Mouse (Mus musculus): ENCODE data around the gene Arhgap35. TPM values are rescaled to one million over a fixed set of nuclear protein-coding genes. Genes with fewer than 3 reads are reported as not detected.

Gene Arhgap35
- polyA plus RNA-seq, 1 experiment = 25.7 TPM

DNA sequence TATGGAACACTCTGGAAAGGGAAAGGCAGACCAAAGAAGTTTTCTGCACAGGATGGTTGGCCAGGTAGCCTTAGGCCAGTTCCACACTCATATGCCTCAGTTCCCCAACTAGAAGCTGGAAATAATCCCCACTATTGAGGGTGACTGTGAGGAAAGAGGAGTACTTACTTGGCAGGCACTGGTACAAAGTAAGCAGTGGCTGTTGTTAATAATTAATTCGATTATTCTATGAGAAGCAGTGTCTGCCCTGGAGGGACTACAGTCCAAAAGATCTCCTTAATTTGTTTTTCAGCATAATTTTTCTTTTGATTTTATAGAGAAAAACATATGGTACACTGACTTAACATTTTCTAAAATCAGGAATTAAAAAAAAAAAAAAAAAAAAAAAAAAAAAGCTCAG, 10.7 kb downstream of the Arhgap35 start:
- peak; percentile 70 for DNase-seq
- H3K27me3 ChIP-seq (replicated peaks; ENCODE audit: control insufficient read depth, insufficient read depth, low read length) = no peaks in the 10 kb centered on the region
- H3K27ac ChIP-seq (ENCODE audit: insufficient read depth, low read depth, low read length) = peak overlapping the region; percentile 88
- H3K4me1 ChIP-seq (ENCODE audit: control insufficient read depth, insufficient read depth, low read length) = peaks cover 22% of the 10 kb centered on the region
- no peaks in the 10 kb centered on the region; the same call in 1 of the 2 replicates for H3K36me3 ChIP-seq (ENCODE audit: control insufficient read depth, insufficient read depth, low read length)
- 61% methylated on average over 1 of the region's 1 CpGs for WGBS
- H3K4me3 ChIP-seq (ENCODE audit: insufficient read depth, low read depth, low read length) = no peak overlapping the region
- TF ChIP-seq POLR2A (IDR thresholded peaks at IDR 0.05; ENCODE audit: low read depth, low read length) = no peak
- TF ChIP-seq CTCF (conservative IDR thresholded peaks at IDR 0.05; ENCODE audit: insufficient read depth, insufficient read length, low read depth, low read length) = no peak

DNA sequence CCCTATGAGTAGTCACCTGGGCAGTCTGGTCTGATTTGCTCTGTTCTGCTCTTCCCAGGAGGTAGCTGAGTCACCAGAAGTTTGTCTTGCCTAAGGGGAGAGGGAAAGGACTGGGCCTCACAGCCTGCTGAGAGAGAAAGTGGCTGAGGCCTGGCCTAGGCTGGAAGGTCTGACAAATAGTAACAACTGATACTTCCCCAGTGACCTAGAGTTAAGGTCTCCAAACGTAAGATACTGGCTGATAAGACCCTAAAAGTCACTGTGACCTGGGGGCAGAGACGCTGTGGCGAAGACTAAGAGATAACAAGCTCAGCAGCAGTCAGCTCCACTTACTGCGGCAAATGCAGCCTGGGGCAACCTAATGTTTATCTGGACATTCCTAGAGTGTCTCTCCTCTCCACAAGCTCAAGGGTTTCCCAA, 13.1 kb downstream of the Arhgap35 start:
- Histone ChIP-seq H3K4me1 (ENCODE audit: control insufficient read depth, insufficient read depth, low read length) (peaks cover 26% of the 10 kb centered on the region), H3K27me3 (replicated peaks; ENCODE audit: control insufficient read depth, insufficient read depth, low read length) (no peaks in the 10 kb centered on the region), H3K4me3 (ENCODE audit: insufficient read depth, low read depth, low read length) (no peak overlapping the region), H3K36me3 (ENCODE audit: control insufficient read depth, insufficient read depth, low read length) (no peaks in the 10 kb centered on the region; the same call in 1 of the 2 replicates), H3K27ac (ENCODE audit: insufficient read depth, low read depth, low read length) (peak overlapping the region; percentile 18; the same call in 1 of the 2 replicates)
- 52% methylated on average over 4 of the region's 4 CpGs for WGBS
- DNase-seq = no peak
- TF ChIP-seq POLR2A (IDR thresholded peaks at IDR 0.05; ENCODE audit: low read depth, low read length) = no peak
- TF ChIP-seq CTCF (conservative IDR thresholded peaks at IDR 0.05; ENCODE audit: insufficient read depth, insufficient read length, low read depth, low read length) = no peak

DNA sequence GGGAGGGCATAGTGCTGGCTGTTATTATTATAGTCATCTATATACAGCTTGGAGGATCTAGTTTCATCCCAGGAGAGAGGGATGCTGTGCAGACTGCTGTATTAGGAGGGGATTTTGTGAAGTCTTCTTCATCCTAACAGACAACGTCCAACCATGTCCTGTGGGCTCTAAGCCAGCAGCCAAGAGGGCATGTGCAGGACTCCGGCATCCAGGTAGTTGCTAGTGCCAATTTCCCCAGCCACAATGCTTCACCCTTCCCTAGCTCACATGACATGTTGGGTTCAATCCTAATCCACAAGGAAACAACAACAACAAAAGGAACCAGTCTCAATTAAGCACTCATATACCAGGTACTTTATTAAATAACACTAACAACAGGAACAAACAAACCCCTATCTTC, 15.8 kb downstream of the Arhgap35 start:
- Histone ChIP-seq H3K36me3 (ENCODE audit: control insufficient read depth, insufficient read depth, low read length) (no peaks in the 10 kb centered on the region; the same call in 1 of the 2 replicates), H3K4me1 (ENCODE audit: control insufficient read depth, insufficient read depth, low read length) (peaks cover 25% of the 10 kb centered on the region), H3K4me3 (ENCODE audit: insufficient read depth, low read depth, low read length) (no peak overlapping the region), H3K27ac (ENCODE audit: insufficient read depth, low read depth, low read length) (no peak overlapping the region), H3K27me3 (replicated peaks; ENCODE audit: control insufficient read depth, insufficient read depth, low read length) (no peaks in the 10 kb centered on the region)
- 17% methylated on average over 2 of the region's 2 CpGs for WGBS
- no peak for TF ChIP-seq POLR2A (IDR thresholded peaks at IDR 0.05; ENCODE audit: low read depth, low read length)
- DNase-seq = peak; percentile 63

DNA sequence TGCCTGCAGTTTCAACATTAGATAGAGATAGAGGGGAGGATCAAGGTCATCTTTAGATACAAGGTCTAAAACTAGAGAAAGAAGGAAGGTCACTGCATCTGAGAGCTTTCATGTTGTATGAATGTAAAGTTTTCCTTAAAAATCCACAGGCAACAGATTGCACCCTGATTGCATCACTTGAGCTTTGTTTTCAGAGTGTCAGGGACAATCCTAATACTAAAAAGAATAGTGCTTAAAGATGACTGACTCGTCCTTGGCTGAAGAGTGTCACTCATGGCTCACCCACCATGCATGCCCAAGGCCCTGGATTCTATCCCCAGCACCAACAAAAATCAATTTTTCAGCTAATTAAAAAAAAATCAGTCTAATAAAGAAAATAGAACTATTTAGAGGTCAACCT, 23.5 kb downstream of the Arhgap35 start:
- Histone ChIP-seq H3K27me3 (replicated peaks; ENCODE audit: control insufficient read depth, insufficient read depth, low read length) (no peaks in the 10 kb centered on the region), H3K27ac (ENCODE audit: insufficient read depth, low read depth, low read length) (no peak overlapping the region), H3K4me3 (ENCODE audit: insufficient read depth, low read depth, low read length) (no peak overlapping the region), H3K36me3 (ENCODE audit: control insufficient read depth, insufficient read depth, low read length) (no peaks in the 10 kb centered on the region), H3K4me1 (ENCODE audit: control insufficient read depth, insufficient read depth, low read length) (peaks cover 3% of the 10 kb centered on the region; the same call in 1 of the 2 replicates)
- no peak for DNase-seq
- TF ChIP-seq POLR2A (IDR thresholded peaks at IDR 0.05; ENCODE audit: low read depth, low read length) (no peak), CTCF (conservative IDR thresholded peaks at IDR 0.05; ENCODE audit: insufficient read depth, insufficient read length, low read depth, low read length) (no peak)
- 77% methylated on average over 1 of the region's 1 CpGs for WGBS

DNA sequence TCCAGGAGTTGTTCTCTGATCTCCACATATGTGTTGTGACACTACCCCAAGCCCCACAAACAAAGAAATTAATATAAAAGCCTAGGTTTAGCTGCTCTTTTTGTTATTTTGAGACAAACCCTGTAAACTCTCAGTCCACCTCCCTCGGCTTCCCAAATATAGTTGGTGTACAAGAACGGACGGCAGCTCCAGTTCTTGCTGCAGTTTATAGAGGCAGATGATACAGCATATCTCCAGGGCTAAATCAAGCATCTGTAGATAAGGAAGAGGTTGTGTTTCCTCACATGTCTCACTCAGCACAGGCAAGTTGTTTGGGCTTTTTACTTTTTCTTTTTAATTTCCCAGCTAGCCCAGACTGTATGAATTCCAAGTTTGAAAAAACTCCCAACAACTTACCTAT, 27.1 kb downstream of the Arhgap35 start:
- Histone ChIP-seq H3K4me1 (ENCODE audit: control insufficient read depth, insufficient read depth, low read length) (peaks cover 27% of the 10 kb centered on the region), H3K27ac (ENCODE audit: insufficient read depth, low read depth, low read length) (no peak overlapping the region)
- 84% methylated on average over 3 of the region's 3 CpGs for WGBS

DNA sequence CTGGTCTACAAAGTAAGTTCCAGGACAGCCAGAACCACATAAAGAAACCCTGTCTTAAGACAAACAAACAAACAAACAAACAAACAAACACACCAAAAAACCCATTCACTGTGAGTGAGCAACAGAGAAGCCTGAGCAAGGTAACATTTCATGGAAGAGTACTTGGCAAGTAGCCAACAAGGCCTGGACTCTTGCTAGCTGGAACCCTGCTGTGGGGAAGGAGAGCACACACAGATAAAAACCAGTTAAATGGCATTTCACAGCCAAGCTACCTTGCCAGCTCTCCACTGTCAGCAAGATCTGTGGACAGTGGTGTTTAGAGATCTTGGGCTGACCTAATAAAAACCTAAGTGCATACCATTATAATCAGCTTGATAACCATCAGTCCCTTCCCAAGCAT, 30.4 kb downstream of the Arhgap35 start:
- Histone ChIP-seq H3K27ac (ENCODE audit: insufficient read depth, low read depth, low read length) (peak overlapping the region; percentile 81), H3K4me1 (ENCODE audit: control insufficient read depth, insufficient read depth, low read length) (peaks cover 44% of the 10 kb centered on the region), H3K4me3 (ENCODE audit: insufficient read depth, low read depth, low read length) (no peak overlapping the region), H3K36me3 (ENCODE audit: control insufficient read depth, insufficient read depth, low read length) (no peaks in the 10 kb centered on the region), H3K27me3 (replicated peaks; ENCODE audit: control insufficient read depth, insufficient read depth, low read length) (no peaks in the 10 kb centered on the region)
- DNase-seq = peak; percentile 56
- TF ChIP-seq POLR2A (IDR thresholded peaks at IDR 0.05; ENCODE audit: low read depth, low read length) = no peak
- TF ChIP-seq CTCF (conservative IDR thresholded peaks at IDR 0.05; ENCODE audit: insufficient read depth, insufficient read length, low read depth, low read length) = no peak

More for the DNA sequence above, 27.1 kb downstream of the Arhgap35 start:
- DNase-seq = no peak
- Histone ChIP-seq H3K36me3 (ENCODE audit: control insufficient read depth, insufficient read depth, low read length) (no peaks in the 10 kb centered on the region), H3K4me3 (ENCODE audit: insufficient read depth, low read depth, low read length) (no peak overlapping the region), H3K27me3 (replicated peaks; ENCODE audit: control insufficient read depth, insufficient read depth, low read length) (no peaks in the 10 kb centered on the region)
- TF ChIP-seq CTCF (conservative IDR thresholded peaks at IDR 0.05; ENCODE audit: insufficient read depth, insufficient read length, low read depth, low read length) = no peak
- TF ChIP-seq POLR2A (IDR thresholded peaks at IDR 0.05; ENCODE audit: low read depth, low read length) = no peak

DNA sequence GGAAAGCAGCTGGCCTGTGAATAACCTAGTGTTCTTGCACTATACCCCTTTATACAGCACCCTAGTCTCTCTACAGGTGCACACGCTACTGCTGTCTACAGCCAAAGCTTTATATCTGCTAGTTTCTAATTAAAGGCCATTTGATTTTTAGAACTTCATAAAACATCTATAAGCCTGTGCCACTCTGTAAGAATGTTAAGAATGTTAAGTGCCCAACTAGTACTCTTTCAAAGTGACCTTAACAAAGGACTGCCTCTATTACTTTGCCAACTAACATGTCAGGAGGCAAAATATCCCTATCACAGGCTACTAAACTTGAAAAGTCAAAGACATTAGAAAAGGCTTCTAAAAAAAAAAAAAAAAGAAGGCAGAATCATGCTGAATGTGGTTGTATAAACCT, 31.0 kb downstream of the Arhgap35 start:
- WGBS = 59% methylated on average over 1 of the region's 1 CpGs
- peak; percentile 51 for DNase-seq

More for the DNA sequence above, 31.0 kb downstream of the Arhgap35 start:
- no peaks in the 10 kb centered on the region for H3K27me3 ChIP-seq (replicated peaks; ENCODE audit: control insufficient read depth, insufficient read depth, low read length)
- H3K27ac ChIP-seq (ENCODE audit: insufficient read depth, low read depth, low read length) = peak overlapping the region; percentile 89
- H3K36me3 ChIP-seq (ENCODE audit: control insufficient read depth, insufficient read depth, low read length) = no peaks in the 10 kb centered on the region
- TF ChIP-seq CTCF (conservative IDR thresholded peaks at IDR 0.05; ENCODE audit: insufficient read depth, insufficient read length, low read depth, low read length) = no peak
- TF ChIP-seq POLR2A (IDR thresholded peaks at IDR 0.05; ENCODE audit: low read depth, low read length) = no peak
- no peak overlapping the region for H3K4me3 ChIP-seq (ENCODE audit: insufficient read depth, low read depth, low read length)
- peaks cover 44% of the 10 kb centered on the region for H3K4me1 ChIP-seq (ENCODE audit: control insufficient read depth, insufficient read depth, low read length)
